Mouse (Mus musculus) heart, postnatal 10 days (tissue): ENCODE data around the gene Gm29427. TPM values are rescaled to one million over a fixed set of nuclear protein-coding genes. Genes with fewer than 3 reads are reported as not detected.

Experiments used
- DNase-seq, 2 experiments: peaks; one replicate each; pipeline ENCODE4 v3.0.0; 2021
- intact Hi-C: fragments of 180-260 bp; cut with DNase I; formaldehyde crosslinking; loops from one replicate; pipeline ENCODE4 v1.15.1; 2025
- total RNA-seq, 2 experiments: library from RNA; stranded (reverse); gene quantifications; 2 replicates each; pipeline ENCODE4 v1.2.3; 2021

Gm29427 gene
- total RNA-seq, result not detected

DNA sequence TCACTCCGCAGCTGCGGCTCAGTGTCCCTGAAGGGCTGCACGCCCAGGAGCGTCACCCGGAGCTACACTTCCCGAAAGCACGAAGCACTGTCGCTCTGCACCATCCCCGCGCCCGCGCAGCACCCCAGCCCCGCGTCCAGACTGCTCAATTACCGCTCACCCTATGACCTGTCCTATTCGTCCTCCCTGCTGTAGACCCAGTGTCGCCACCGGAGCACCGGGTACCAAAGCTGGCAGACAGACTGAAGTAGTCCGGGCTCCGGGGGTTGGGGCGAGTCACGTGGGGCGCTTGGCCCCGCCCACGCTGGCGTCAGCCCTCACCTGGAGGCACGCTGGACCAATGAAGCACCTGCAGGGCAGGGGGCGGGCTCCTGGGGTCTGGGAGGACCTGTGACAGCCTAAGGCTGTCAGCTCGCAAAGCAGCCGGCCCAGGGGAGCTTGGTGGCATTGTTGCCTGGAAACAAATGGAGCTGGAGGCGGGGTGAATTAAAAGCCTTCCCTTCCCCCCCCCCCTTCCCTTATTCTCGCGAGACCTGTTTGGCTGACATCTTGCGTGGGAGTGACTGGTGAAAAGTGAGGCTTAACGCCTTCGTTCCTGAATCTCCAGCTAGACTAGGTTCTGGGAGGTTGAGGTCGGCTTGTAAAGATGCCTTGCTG lies at the start of gene Gm29427:
Gene Gm29427, minus strand, starts transcription at position 239 of the 657 bp plus-strand sequence.
- intact Hi-C loops, result no loop called here
- DNase-seq, result peak; percentile 94 to 97

DNA sequence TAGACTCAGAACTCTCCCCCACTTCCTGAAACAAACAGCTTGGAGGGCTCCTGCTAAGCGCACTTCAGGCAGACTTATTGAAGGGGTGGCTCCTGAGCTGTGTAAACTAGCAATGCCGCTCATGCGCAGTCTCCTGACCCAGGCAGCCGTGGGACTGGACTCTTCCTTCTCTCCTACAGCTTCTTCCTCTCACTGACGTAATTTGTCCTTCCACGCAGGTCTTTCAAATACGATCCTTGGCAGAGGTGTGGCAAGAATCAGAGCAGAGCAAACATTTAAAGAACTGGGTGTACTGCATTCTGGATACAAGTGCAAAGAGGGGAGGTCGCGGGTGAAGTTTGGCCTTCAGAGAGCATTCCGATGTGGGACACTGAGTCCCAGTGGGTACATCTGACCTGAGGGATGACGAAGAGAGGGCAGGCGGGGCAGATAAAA lies 48.4 kb upstream of the Gm29427 start:
- intact Hi-C loops, result no loop called here
- no peak for DNase-seq

GRCm38 (mm10) chr1:130762045-130762760 lies 46.6 kb upstream of the Gm29427 start:
- DNase-seq, result no peak
- intact Hi-C loops, result no loop called here

- DNase-seq, result no peak
- intact Hi-C loops, result no loop called here
Observed at GRCm38 (mm10) chr1:130761597-130761996, 46.0 kb upstream of the Gm29427 start.

- intact Hi-C loops, result no loop called here
- DNase-seq, result no peak
Observed at GRCm38 (mm10) chr1:130759689-130760088, 44.1 kb upstream of the Gm29427 start.

DNA sequence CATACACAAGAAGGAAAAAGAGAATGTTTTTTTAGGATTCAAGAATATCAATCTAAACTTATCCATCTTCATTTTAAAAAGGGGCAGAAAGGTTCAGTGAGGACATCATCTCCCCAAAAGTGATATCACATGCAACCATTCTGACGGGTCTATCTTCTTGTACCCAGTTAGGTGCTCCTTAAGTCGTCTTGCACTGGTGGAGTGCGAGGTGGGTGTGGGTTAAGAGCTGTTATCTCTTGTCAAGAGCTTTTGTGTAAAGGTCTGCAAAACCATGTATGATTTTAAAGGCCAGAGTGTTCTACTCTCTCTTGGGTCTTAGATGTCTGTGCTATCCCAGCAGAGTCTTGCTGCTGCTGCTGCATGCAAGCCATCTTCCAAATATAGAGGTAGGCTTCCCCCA lies 31.2 kb upstream of the Gm29427 start:
- intact Hi-C loops, result no loop called here
- DNase-seq, result no peak

DNA sequence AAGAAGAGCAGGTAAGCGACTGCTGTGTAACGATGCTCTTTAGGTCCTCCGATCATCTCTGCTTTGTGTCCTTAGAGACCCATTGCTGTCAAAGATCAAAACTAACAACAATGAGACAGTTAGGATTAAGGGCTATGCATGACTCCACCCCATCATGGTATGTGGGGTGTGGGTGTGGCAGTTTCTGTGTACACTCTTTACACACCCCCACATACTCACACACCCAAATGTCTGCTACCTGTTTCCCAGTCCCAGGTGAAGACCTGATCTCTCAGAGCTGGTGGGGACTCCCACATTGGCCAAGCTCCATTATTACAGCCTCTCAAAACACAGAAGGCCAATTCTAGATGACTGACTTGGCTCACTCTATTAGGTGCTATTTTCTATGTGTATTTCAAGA lies 30.0 kb upstream of the Gm29427 start:
- DNase-seq, result no peak

GRCm38 (mm10) chr1:130744961-130745360 lies 29.4 kb upstream of the Gm29427 start:
- intact Hi-C loops, result no loop called here
- DNase-seq, result no peak

More for the DNA sequence above, 30.0 kb upstream of the Gm29427 start:
- intact Hi-C loops, result no loop called here

DNA sequence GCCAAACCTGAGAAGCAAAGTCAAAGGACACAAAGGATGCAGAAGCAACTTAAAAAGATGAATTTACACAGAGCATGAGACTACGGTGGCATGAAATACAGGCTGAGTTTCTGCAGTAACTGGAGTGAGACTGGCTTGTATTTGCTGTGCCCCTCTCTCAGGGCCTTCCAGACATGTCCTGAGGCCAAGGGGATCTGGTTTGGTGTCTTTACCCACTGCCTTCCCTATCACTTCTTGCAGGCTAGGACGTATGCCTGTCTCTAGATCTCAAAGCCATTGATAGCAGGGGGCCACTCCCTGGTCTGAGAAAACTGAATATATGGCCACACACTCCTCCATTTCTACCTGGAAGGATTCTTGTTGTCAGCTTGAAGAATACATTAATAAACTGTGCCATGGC lies 28.6 kb upstream of the Gm29427 start:
- no peak for DNase-seq
- intact Hi-C loops, result no loop called here

- no peak for DNase-seq
- intact Hi-C loops, result no loop called here
Observed at GRCm38 (mm10) chr1:130743775-130744174, 28.2 kb upstream of the Gm29427 start.

DNA sequence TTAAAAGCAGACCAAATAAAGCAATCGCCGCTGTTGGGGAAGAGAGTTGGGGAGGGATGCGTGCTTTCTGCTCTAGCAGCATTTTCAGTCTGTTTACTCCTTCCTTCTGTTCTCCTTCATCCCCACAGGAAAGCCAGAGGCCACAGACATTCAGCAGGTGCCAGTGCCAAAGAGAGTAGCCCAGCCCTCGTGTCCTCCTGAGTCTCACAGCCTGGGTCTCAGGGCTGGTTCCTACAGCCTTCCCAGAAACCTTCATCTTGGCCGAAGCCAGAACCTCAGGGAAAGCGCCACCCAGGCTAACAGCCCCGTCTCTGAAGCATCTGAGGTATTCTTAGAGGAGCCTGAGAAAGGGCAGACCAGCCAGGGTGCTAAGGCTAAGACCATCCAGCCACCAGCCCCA lies 26.6 kb upstream of the Gm29427 start:
- intact Hi-C loops, result no loop called here
- no peak for DNase-seq

GRCm38 (mm10) chr1:130740781-130741720 lies 25.5 kb upstream of the Gm29427 start:
- DNase-seq, result peak in 1 of 2 experiments; percentile 20
- intact Hi-C loops, result no loop called here

GRCm38 (mm10) chr1:130740227-130740648 lies 24.6 kb upstream of the Gm29427 start:
- DNase-seq, result peak; percentile 38 to 53
- intact Hi-C loops, result no loop called here

DNA sequence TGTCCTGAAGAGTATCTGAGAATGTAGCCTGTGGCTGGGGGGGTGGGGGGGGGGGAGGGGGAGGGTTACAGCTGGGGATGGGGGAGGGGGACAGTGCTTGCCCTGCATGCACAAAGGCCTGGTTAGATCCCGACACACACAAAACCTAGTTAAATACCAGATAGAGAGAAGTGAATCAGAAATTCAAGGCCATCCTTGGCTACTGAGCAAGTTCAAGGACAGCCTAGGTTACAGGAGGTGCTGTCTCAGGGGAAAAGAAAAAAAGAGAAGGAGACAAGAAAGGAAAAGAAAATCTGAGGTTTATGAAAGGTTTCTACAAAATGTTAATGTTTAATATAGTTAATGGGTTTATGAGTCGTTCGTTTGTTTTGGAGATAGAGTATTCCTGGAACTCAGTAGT lies 24.0 kb upstream of the Gm29427 start:
- intact Hi-C loops, result no loop called here
- no peak for DNase-seq

GRCm38 (mm10) chr1:130738551-130739106 lies 23.0 kb upstream of the Gm29427 start:
- intact Hi-C loops, result no loop called here
- no peak for DNase-seq

DNA sequence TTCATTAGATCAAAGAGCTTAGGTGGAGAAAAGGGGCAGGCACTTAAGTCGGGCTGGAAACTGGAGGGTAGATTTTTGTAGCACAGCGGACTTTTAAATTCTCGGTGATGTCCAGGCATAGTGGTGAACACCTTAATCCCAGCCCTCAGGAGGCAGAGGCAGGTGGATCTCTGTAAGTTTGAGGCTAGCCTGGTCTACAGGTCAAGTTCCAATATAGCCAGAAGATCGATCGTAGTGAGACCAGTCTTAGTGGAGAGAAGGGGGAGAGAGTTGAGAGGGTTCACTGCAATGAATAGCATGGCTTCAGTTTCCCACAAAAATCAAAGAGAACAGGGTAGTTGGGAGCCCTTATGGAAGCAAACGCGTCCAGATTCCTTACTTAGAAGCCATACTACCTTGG lies 22.3 kb upstream of the Gm29427 start:
- intact Hi-C loops, result no loop called here
- DNase-seq, result no peak

DNA sequence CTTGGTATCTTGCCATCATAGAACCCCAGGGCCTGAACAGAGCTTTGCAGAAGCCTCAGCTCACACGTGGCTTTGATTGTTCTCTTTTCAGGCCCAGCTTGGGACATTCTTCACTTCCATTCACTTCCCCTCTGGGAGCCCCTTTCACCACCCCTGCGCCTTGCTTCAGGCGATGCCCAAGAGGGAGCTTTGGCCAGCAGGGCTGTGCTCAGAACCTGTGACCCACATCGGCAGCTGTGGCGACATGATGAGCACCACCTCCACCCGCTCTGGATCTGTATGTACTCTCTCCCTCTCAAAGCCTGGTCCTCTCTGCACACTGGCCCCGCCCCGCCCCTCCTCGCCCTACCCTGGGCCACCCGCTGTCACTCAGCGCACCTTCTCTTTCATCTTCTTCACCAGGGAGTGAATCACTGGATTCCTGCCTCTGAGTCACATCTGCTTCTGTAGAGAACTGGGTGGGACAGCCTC lies 21.8 kb upstream of the Gm29427 start:
- no peak for DNase-seq

DNA sequence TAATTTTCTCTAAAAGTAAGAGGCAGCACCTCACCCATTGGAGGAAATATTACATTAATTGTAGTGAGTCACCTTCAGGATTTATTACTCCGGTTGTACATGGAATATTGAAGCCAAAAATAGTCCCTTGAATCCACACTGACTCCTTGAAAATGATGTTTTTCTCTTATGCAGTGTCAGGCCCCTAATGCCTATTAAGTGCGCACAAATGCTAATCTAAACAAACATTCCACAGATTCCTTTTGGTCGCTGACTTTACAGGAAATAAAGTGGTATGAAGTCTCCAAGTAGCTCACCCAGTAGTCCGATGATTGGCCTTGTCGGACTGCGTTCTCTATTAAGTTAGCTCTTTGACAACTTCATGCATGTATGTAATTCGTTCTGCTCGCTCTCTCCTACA lies 19.3 kb upstream of the Gm29427 start:
- intact Hi-C loops, result no loop called here
- no peak for DNase-seq

More for the DNA sequence above, 21.8 kb upstream of the Gm29427 start:
- intact Hi-C loops, result no loop called here

DNA sequence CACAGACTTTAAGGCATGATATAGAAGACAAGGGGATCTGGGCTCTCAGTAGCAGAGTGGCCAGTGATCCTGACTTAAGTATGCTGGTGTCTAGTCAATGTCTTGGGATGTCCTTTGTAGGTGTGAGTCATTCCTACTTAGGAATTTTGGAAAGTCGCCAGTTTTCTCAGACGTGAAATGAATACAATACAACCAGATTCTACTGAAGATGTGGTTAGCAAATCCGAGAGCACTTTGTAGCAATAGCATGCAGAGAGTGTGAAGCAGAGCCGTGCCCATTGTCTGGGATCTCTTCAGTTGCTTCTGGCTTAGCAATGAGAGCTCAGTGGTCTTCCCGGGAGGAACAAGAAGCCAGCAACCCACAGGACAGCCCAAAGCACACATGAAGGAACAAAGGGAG lies 18.9 kb upstream of the Gm29427 start:
- DNase-seq, result no peak
- intact Hi-C loops, result no loop called here

GRCm38 (mm10) chr1:130733671-130734070 lies 18.1 kb upstream of the Gm29427 start:
- DNase-seq, result no peak
- intact Hi-C loops, result no loop called here
